Mouse (Mus musculus) ZHBTc4 (cell line): ENCODE results near the gene Fam155a.
A peak's percentile ranks its signal among the peaks of the same experiment; 100 is the strongest.
"Not testable (repeated sequence)": the region's sequence is repeated elsewhere in the genome, so short reads cannot be mapped to it uniquely, and the experiment has no call there.

Experiments
- DNase-seq: peaks from one replicate; pipeline ENCODE4 v3.0.0-alpha.2; 2011; ENCODE audit warnings: low read depth, low spot score

The Fam155a gene

DNA sequence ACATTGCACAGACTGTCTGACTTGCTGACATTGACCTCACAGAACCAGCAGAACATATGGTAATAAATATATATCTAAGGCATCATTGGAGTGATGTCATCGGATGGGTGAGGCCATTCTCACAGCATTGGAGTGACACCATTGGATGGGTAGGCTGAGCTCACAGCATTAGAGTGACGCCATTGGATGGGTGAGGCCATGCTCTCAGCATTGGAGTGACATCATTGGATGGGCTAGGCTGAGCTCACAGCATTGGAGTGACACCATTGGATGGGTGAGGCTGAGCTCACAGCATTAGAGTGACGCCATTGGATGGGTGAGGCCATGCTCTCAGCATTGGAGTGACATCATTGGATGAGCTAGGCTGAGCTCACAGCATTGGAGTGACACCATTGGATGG lies 110.9 kb downstream of the Fam155a start:
- DNase-seq = not testable (repeated sequence)

DNA sequence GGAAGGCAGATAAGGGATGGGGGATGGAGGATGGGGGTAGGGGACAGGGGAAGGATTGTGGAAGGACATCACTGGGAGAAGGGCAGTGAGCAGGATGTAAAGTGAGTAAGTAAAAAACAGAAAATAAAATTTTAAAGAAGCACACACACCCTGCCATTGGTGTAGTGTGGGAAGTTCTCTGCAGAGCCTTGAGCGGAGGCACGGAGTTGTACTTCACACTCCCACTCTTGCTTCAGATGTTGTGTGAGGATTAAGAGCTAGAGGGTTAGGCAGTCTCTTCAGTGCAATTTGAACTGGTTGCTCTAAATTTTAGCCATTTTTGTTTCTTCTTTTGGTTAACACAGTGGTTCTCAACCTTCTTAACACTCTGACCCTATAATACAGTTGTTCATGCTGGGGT lies 114.1 kb downstream of the Fam155a start:
- no peak for DNase-seq

DNA sequence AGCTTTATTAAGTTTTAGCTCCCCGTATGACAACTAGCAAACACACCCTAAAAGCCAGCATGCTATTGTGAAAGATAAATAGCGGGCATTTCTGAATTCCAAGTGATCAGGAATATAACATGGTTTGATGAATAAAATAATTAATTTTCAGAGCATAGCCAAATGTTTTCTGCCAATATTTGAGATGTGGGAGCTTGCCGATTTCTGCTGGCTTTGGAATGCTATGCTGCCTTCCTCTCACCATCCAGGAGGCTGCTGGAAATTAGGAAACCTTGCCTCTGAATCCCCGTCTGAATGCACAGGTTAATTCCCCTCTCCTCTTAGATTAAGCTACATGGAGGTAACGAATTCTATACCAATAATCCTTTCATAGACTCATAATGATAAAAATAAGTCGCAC lies 116.1 kb downstream of the Fam155a start:
- no peak for DNase-seq

DNA sequence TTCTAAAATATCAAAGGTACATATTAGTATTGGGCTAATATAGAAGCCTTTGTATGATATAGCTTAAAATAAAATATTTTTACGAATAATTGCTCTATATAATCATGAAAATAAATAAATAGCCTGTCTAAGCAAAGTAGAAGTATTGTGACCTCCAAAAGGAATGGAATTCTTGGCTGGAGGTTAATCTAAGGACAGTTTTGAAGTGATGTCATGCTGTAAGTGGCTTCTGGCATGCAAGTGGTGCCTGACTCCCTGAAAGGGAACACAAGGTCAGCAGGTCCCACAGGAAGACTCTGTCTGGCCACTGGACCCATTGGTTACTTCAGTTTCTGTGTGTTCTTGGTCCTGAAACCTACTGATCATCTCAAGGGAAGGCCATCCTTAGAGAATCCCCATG lies 117.3 kb downstream of the Fam155a start:
- DNase-seq = no peak

DNA sequence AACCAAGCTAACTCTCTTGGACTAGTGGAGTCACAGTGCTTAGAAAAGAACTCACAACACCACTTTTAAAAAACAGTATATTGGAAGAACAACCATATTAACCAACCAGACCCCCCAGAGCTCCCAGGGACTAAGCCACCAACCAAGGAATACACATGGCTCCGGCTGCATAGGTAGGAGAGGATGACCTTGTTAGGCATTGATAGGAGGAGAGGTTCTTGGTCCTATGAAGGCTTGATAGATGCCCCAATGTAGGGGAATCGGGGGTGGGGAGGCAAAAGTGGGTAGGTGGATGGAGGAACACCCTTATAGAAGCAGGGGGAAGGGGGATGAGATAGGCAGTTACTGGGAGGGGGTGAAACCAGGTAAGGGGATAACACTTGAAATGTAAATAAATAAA lies 132.8 kb downstream of the Fam155a start:
- no peak for DNase-seq

DNA sequence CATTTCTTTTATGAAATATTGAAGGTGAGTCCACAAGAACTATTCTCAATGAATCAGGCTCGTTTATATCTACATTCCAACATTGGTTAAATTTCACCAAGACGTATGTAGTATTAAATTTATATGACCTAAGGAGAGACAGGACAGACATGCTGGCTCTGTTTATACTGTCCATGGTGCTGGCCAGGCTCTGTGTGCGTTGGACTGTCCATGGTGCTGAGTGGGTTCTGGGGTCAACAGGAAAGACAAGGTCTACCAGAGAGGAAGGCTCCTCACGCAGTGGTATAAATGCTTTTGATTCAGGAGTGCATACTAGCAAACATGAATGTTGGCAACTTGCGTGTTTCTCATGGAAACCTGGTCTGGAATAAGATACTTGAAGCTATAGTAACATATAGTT lies 135.7 kb downstream of the Fam155a start:
- peak; percentile 21 for DNase-seq

DNA sequence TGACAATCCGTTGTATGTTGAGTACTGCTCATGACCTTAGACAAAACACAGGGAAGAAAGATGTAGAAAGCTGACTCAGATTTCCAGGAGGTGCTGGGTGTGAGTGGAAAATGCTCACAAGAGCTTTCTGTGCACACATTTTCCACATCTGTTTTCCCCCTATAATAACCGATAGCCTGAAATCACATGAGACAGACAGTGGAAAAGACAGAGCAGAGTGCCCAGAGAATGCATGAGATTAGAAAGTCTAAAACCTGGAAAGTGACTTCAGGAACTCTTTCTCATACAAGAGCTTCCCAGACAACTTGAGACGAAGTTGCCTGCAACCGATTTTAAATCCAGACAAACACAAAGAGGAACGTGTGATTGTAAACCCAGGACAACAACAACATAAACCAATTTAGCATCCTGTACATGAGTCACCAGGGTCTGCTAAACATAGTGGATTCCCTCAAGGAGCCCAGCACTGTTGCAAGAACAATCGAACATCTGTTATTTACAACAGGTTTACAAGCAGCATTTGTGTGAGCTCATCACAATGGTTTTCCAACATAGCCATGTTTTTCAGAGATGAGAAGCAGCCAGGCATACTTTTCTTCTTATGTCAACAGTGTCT lies 163.8 kb downstream of the Fam155a start:
- DNase-seq = no peak

DNA sequence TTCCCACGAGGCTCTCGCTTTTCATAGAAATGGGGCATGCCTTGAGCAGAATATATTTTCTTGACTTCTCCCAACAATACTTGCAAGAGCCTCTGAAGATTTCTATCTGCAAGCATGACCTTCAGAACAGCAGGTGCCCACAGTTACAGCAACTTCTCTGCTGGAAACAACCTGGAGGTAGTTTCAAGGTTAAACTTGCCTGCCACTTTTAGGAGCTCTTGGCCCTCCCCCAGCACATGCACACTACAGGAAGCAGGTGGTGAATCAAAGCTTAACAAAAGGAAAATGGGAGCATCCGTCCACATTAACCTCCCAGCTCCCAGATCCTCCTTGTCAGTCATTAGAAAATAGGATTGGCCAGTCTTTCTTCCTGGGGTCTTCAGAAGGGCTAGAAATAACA lies 175.0 kb downstream of the Fam155a start:
- peak; percentile 68 for DNase-seq

DNA sequence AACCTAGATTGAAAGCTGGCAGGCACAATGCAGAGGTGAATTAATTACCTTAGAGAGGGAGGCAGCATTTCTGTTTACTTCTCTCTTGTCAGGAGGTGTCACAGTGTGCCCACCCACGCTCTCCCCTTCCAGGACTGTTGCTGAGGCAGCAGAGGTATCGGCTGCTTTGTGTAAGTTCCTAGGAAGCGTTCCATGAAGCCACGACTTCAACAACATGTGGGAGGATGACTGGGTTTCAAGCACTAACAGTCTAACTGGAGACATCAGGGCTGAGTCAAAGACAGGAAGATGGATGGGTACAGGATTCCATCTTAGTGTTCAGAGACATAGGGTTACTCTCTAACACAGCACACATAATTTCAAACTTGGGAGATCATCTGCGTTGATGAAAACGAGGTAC lies 189.1 kb downstream of the Fam155a start:
- DNase-seq = no peak

DNA sequence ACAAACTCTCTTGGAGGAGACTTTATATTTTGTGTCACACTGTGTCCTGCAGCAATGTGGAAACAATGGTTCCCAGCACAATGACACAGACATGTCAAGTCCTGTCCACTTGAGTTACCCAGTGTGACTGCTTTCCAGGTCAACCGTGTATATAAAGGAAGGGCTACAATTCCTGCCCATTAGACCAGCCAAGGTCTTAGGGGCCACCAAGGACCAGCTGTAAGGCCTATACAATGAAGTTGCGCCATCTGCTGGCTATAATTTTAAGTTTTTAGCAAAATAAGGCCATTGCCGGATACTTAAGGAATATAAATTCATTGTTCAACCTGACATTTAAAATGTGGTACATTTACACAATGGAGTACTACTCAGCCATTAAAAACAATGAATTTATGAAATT lies 190.8 kb downstream of the Fam155a start:
- DNase-seq = peak; percentile 56

DNA sequence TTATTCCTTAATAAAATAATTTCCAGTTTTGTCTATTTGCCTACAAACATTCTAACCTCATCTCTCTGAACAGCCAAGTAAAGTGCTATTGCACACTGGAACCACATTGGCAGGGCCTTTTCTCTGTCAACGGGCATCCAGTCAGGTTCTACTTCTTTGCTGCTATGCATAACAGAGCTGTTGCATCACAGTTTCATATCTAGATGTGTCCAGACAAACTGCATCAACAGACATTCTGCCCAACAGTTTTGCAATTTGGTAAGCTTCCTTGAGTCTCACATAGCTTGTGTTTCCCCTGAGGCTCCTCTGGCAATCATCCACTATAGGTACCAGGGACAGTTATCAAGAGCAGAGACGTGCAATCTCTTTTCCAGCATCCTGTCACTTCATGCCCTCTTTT lies 199.0 kb downstream of the Fam155a start:
- DNase-seq = no peak

DNA sequence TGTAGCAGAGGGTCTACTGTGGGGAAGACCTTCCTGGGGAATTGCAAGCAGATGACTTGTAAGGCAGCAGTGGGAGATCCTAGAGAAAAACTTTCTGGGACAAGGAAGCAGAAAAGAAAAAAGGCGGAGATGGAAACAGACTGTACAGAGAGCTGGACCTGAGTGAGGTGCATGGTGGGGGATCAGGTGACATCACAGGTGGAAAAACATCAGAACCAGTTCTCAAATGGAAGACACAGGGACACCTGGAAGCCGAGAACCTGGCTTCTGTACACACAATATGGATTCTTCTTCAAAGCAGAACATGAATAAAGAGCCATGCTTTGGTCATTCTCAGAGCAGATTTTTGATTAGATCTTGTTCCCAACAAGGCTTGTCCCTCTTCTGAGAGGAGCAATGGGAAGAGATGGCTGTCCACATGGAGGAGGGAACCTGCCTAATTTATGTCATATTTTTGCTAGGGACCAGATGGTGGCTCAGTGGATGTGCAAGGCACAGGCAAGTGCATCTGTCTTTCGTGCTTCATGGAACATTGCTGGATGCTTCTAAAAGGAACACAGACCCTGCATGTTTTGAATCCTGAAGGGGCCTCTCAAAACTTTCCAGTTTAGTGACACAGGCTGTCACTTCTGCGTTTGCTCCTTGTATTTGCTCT lies 201.3 kb downstream of the Fam155a start:
- DNase-seq = no peak

DNA sequence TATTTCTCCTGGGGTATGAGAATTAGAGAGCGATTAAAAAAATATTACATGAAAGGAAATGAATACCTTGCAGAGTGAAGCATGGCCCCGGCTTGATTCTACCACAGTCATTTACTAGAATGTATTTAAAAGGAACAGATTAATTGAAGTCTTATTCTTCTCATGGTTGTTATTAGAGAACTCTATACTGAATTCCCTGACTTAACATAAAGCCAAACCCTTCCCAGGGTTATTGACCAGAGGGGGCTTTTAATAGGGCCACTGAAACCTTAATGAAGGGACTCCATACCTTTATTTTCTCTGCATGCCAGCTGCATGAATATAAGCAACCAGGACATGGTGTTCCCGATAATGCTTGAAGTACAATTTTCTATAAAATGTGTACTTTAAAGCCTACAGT lies 221.8 kb downstream of the Fam155a start:
- DNase-seq = no peak

DNA sequence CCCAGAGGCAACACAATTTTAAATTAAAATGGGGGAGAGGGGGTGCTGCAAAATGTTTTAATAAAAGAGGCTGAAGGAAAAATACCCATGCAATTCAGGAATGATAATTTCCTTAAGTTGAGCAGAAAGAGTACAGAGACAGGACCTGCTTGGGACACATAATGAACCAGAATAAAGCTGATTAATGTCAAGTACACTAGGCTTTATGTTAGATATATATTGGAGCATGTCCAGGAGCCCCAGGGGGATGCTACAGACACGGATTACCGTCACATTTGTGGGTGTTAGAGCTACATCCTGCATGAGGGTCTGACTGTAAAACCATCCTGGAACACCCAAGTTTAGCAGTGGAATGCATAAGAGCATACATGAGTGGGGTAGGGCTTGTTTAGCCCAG lies 223.4 kb downstream of the Fam155a start:
- no peak for DNase-seq

DNA sequence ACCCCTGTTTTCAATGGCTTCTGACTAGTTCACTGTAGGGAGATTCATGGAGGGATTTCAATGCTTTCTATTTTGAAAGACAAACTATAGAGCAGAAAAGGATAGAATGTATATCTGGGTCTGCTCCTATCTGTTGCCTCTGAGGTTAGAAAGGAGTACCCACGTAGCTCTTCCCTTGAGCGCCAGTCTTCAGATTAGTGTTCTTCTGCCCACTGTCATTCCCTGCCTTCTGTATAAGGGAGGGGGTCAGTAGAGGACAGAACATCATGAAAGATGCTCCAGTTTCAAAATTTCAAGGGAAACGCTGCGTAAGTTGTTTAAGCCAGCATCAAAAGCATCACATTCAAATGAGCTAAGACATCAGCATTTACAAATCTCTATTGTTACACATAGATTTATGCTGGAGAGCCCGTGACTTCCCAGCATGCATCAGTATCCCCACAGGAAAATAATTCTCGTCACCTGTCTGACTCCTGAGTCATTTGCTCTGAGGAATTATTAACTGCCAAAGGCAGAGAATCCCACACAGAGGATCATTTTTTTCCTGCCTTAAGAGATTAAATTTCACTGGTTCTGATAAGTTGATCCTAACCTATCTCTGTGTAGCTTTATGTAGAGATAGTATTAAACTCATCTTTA lies 223.9 kb downstream of the Fam155a start:
- no peak for DNase-seq

DNA sequence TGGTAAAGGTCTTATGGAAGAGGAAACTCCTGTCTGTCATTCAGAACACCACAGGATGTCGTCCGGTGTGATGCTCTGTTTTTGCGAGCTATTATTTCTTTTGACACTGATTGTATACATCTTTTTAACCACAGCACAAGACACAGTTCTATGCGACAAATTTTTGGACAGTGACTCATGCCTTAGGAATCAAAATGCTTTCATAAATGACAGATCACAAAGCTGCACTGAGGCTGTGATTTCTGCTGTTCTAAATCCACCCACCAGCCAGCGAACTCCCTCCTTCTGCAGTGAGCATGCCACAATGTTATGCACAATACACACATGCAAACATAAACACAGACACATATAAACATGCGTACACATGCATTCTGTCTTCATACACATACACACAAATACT lies 224.5 kb downstream of the Fam155a start:
- DNase-seq = no peak

DNA sequence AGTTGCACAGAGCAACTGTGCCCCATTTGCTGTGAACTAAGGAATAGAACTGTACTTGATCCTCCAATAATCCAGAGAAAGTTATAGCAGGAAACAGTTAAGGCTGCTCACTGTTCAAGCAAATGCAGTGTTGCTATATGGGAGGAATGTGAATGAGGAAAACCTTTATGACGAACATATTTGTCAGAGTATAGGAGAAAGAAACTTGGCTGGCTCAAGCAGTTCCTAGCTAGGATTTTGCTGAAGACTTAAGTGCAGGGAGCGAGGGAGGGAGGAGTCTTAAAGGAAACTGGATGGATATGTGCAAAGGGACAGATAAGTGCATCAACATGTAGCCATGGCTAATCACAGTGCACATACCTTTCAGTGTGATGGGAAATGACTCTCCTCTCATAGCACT lies 225.3 kb downstream of the Fam155a start:
- no peak for DNase-seq

DNA sequence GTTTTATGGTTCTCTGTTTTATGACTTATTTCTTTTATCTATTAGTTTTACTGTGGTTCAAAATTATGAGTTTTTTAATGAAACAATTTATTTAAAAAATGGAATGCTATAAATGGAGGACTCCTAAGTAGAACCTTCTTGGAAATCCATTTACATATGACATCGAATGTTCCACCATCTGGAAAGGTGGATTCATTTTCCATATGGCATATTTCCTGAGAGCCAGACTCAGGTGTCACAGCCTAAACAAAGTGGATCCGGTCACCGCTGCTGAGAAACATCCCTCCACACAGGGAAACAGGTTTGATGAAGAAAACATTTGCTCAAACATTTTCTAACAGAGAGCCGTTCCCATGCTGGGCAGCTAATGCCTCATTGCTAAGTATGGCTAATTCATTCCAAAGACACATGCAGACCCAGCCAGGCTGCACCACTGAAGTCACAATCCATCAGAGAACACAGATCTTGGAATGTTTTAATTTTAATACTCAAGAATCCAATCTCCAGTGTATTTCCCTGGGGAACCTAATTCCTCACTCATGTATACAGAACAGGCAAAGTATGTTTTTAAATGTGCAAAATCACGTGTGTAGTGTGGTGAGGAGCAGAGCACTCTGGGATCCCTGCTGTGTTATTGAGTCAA lies 235.1 kb downstream of the Fam155a start:
- no peak for DNase-seq

DNA sequence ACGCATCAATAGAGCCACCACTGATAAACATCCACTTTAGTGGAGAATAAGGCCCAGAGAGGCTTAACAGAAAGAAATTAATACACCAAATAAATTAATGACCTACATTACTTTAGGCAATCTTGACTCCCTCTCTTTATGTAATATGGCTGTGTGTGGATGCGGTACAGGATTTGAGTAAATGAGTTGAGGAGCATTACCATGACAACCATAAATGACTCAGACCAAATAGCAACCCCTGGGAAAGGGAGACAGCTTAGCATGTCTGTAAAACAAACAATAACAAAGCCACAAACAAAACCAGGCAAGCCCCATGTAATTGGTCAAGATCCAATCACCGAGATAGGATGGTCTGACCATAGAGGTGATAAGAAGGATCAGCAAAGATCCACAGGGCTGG lies 244.4 kb downstream of the Fam155a start:
- no peak for DNase-seq

DNA sequence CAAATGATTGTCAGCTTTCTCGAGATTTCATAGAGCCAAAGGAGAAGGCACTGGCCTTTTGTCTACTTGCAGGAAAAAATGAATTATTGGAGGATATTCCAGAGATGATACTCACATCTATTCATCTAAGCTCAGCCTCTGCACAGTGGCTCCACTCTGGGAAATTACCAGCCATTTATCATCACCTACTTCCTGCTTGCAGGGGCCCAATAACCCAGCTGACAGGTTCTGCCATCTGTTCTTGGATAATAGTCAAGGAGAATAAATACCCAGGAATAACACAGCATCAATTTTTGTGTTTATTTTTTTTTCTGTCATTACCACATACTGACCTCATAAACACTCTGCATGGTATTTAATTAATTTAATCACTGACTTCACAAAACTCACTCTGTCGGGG lies 249.4 kb downstream of the Fam155a start:
- no peak for DNase-seq

DNA sequence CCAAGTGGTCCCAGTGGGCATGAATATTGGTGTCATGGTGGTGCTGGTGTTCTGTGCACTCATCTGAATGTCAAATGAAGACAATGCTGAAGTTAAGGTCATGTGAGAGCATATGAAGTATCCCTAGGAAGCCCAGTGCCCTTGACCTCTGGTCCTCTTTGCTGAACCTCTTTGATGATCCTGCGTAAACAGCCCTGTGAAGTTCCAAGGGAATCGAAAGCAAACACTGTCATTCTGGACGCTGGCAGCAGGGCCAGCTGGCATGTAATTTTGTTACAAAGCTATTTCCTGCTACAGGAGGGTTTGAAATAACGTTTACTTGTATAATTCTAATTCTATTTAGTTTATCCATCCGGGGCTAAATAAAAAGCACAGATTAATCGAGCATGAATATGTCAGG lies 270.2 kb downstream of the Fam155a start:
- DNase-seq = peak; percentile 16

DNA sequence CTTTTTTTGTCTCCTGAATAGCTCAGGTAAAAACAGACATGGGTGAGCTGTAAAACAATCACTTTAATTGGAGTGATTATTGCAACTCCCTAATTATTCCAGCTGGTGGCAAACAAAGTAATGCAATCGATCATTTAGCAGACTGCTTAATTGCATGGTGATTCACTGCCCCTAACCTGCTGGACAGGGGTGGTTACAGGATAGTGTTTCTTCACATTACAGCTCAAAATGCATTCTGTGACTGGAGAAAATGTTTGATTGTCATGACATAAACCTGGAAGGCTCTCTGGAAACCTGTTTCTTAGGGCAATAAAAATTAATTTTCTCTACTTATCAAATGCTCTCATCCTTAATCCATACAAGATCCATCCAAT lies 276.7 kb downstream of the Fam155a start:
- DNase-seq = no peak
